Mouse (Mus musculus): Measurements from ENCODE around the gene Cirbp. TPM values are rescaled to one million over a fixed set of nuclear protein-coding genes. Genes with fewer than 3 reads are reported as not detected.

Cirbp gene
- 81.5 and 87.1 TPM in 2 replicates for polyA plus RNA-seq (2014; fragmentation: Nextera tagmentation; extraction: Ambion mirVana)

- whole genome bisulfite sequencing, result 13% methylated on average over 20 of the region's 20 CpGs
- no peak for DNase-seq (ENCODE audit: low spot score, missing footprints)
- ATAC-seq (ENCODE audit: low FRiP score), result no peak
Observed at GRCm38 (mm10) chr10:80165392-80166128, at the start of gene Cirbp. Gene Cirbp (plus strand): TSS chr10:80165985.

GRCm38 (mm10) chr10:80116563-80116926, 49.2 kb upstream of the Cirbp start:
- ATAC-seq (ENCODE audit: low FRiP score), result no peak
- under 1% methylated on average over 27 of the region's 27 CpGs for WGBS

More at GRCm38 (mm10) chr10:80165392-80166128, at the start of gene Cirbp:
- no peaks in the 10 kb centered on the region for H3K9me3 ChIP-seq (ENCODE audit: control insufficient read depth, low read length)
- peak within 1 kb of the TSS; percentile 70 for H3K4me2 ChIP-seq
- H3K4me3 ChIP-seq (ENCODE audit: low read depth, low read length), result peak within 1 kb of the TSS; percentile 30
- H3K27me3 ChIP-seq (ENCODE audit: control insufficient read depth, insufficient read depth, low read length), result peaks cover 4% of the 10 kb centered on the region; the same call in 1 of the 2 replicates
- peak within 1 kb of the TSS; percentile 98 for H3K27ac ChIP-seq (ENCODE audit: low read depth, low read length)
- H3K4me1 ChIP-seq (ENCODE audit: control insufficient read depth, insufficient read depth, low read length), result peaks cover 51% of the 10 kb centered on the region
- H3K9ac ChIP-seq (ENCODE audit: low read length), result peak within 1 kb of the TSS; percentile 57
- H3K36me3 ChIP-seq (ENCODE audit: control insufficient read depth, insufficient read depth, low read length), result peaks cover 7% of the 10 kb centered on the region

GRCm38 (mm10) chr10:80116927-80117691, 48.7 kb upstream of the Cirbp start:
- peaks cover 28% of the 10 kb centered on the region for H3K4me1 ChIP-seq (ENCODE audit: control insufficient read depth, insufficient read depth, low read length)
- DNase-seq (ENCODE audit: low spot score, missing footprints), result peak; percentile 85

More at GRCm38 (mm10) chr10:80116563-80116926, 49.2 kb upstream of the Cirbp start:
- Histone ChIP-seq H3K9ac (ENCODE audit: low read length) (peak overlapping the region; percentile 88), H3K27me3 (ENCODE audit: control insufficient read depth, insufficient read depth, low read length) (no peaks in the 10 kb centered on the region), H3K4me3 (ENCODE audit: low read depth, low read length) (peak overlapping the region; percentile 97), H3K9me3 (ENCODE audit: control insufficient read depth, low read length) (no peaks in the 10 kb centered on the region), H3K27ac (ENCODE audit: low read depth, low read length) (no peak overlapping the region), H3K36me3 (ENCODE audit: control insufficient read depth, insufficient read depth, low read length) (peaks cover 5% of the 10 kb centered on the region; the same call in 1 of the 2 replicates), H3K4me2 (peak overlapping the region; percentile 86), H3K4me1 (ENCODE audit: control insufficient read depth, insufficient read depth, low read length) (peaks cover 28% of the 10 kb centered on the region)
- peak; percentile 93 for DNase-seq (ENCODE audit: low spot score, missing footprints)

GRCm38 (mm10) chr10:80117736-80118135, 48.0 kb upstream of the Cirbp start:
- DNase-seq (ENCODE audit: low spot score, missing footprints), result no peak
- H3K4me3 ChIP-seq (ENCODE audit: low read depth, low read length), result peak overlapping the region; percentile 97
- H3K27ac ChIP-seq (ENCODE audit: low read depth, low read length), result no peak overlapping the region
- 65% methylated on average over 1 of the region's 1 CpGs for WGBS
- H3K36me3 ChIP-seq (ENCODE audit: control insufficient read depth, insufficient read depth, low read length), result peaks cover 8% of the 10 kb centered on the region; the same call in 1 of the 2 replicates
- H3K4me1 ChIP-seq (ENCODE audit: control insufficient read depth, insufficient read depth, low read length), result peaks cover 28% of the 10 kb centered on the region
- H3K9ac ChIP-seq (ENCODE audit: low read length), result peak overlapping the region; percentile 88
- no peaks in the 10 kb centered on the region for H3K27me3 ChIP-seq (ENCODE audit: control insufficient read depth, insufficient read depth, low read length)
- ATAC-seq (ENCODE audit: low FRiP score), result no peak
- peak overlapping the region; percentile 86 for H3K4me2 ChIP-seq
- no peaks in the 10 kb centered on the region for H3K9me3 ChIP-seq (ENCODE audit: control insufficient read depth, low read length)

More at GRCm38 (mm10) chr10:80116927-80117691, 48.7 kb upstream of the Cirbp start:
- no peaks in the 10 kb centered on the region for H3K9me3 ChIP-seq (ENCODE audit: control insufficient read depth, low read length)
- WGBS, result 6% methylated on average over 30 of the region's 30 CpGs
- no peaks in the 10 kb centered on the region for H3K27me3 ChIP-seq (ENCODE audit: control insufficient read depth, insufficient read depth, low read length)
- peak overlapping the region; percentile 46 for H3K27ac ChIP-seq (ENCODE audit: low read depth, low read length)
- peaks cover 8% of the 10 kb centered on the region; the same call in 1 of the 2 replicates for H3K36me3 ChIP-seq (ENCODE audit: control insufficient read depth, insufficient read depth, low read length)
- ATAC-seq (ENCODE audit: low FRiP score), result no peak
- H3K9ac ChIP-seq (ENCODE audit: low read length), result peak overlapping the region; percentile 88
- peak overlapping the region; percentile 97 for H3K4me3 ChIP-seq (ENCODE audit: low read depth, low read length)
- peak overlapping the region; percentile 86 for H3K4me2 ChIP-seq

GRCm38 (mm10) chr10:80118552-80118951, 47.2 kb upstream of the Cirbp start:
- Histone ChIP-seq H3K9ac (ENCODE audit: low read length) (no peak overlapping the region; the same call in 1 of the 2 replicates), H3K9me3 (ENCODE audit: control insufficient read depth, low read length) (no peaks in the 10 kb centered on the region), H3K36me3 (ENCODE audit: control insufficient read depth, insufficient read depth, low read length) (peaks cover 8% of the 10 kb centered on the region; the same call in 1 of the 2 replicates), H3K27me3 (ENCODE audit: control insufficient read depth, insufficient read depth, low read length) (no peaks in the 10 kb centered on the region), H3K4me1 (ENCODE audit: control insufficient read depth, insufficient read depth, low read length) (peaks cover 28% of the 10 kb centered on the region), H3K4me2 (peak overlapping the region; percentile 86), H3K27ac (ENCODE audit: low read depth, low read length) (no peak overlapping the region), H3K4me3 (ENCODE audit: low read depth, low read length) (peak overlapping the region; percentile 2; the same call in 1 of the 2 replicates)
- no peak for DNase-seq (ENCODE audit: low spot score, missing footprints)
- ATAC-seq (ENCODE audit: low FRiP score), result no peak
- WGBS, result 66% methylated on average over 6 of the region's 6 CpGs

GRCm38 (mm10) chr10:80120146-80120545, 45.6 kb upstream of the Cirbp start:
- Histone ChIP-seq H3K9me3 (ENCODE audit: control insufficient read depth, low read length) (no peaks in the 10 kb centered on the region), H3K36me3 (ENCODE audit: control insufficient read depth, insufficient read depth, low read length) (peaks cover 14% of the 10 kb centered on the region), H3K27ac (ENCODE audit: low read depth, low read length) (no peak overlapping the region), H3K27me3 (ENCODE audit: control insufficient read depth, insufficient read depth, low read length) (no peaks in the 10 kb centered on the region), H3K9ac (ENCODE audit: low read length) (no peak overlapping the region), H3K4me2 (no peak overlapping the region), H3K4me1 (ENCODE audit: control insufficient read depth, insufficient read depth, low read length) (peaks cover 25% of the 10 kb centered on the region), H3K4me3 (ENCODE audit: low read depth, low read length) (no peak overlapping the region)
- ATAC-seq (ENCODE audit: low FRiP score), result no peak
- DNase-seq (ENCODE audit: low spot score, missing footprints), result no peak
- WGBS, result 93% methylated on average over 2 of the region's 2 CpGs

GRCm38 (mm10) chr10:80121639-80122038, 44.1 kb upstream of the Cirbp start:
- Histone ChIP-seq H3K27ac (ENCODE audit: low read depth, low read length) (no peak overlapping the region), H3K27me3 (ENCODE audit: control insufficient read depth, insufficient read depth, low read length) (no peaks in the 10 kb centered on the region), H3K36me3 (ENCODE audit: control insufficient read depth, insufficient read depth, low read length) (peaks cover 14% of the 10 kb centered on the region), H3K9me3 (ENCODE audit: control insufficient read depth, low read length) (no peaks in the 10 kb centered on the region), H3K9ac (ENCODE audit: low read length) (no peak overlapping the region), H3K4me2 (no peak overlapping the region), H3K4me1 (ENCODE audit: control insufficient read depth, insufficient read depth, low read length) (peaks cover 24% of the 10 kb centered on the region), H3K4me3 (ENCODE audit: low read depth, low read length) (no peak overlapping the region)
- DNase-seq (ENCODE audit: low spot score, missing footprints) (no peak), ATAC-seq (ENCODE audit: low FRiP score) (no peak)
- WGBS, result 86% methylated on average over 2 of the region's 2 CpGs

- WGBS, result 92% methylated on average over 9 of the region's 9 CpGs
- H3K27ac ChIP-seq (ENCODE audit: low read depth, low read length), result no peak overlapping the region
- no peaks in the 10 kb centered on the region; the same call in 1 of the 2 replicates for H3K4me1 ChIP-seq (ENCODE audit: control insufficient read depth, insufficient read depth, low read length)
- no peak overlapping the region for H3K4me3 ChIP-seq (ENCODE audit: low read depth, low read length)
- no peak for DNase-seq (ENCODE audit: low spot score, missing footprints)
- peaks cover 29% of the 10 kb centered on the region for H3K36me3 ChIP-seq (ENCODE audit: control insufficient read depth, insufficient read depth, low read length)
- ATAC-seq (ENCODE audit: low FRiP score), result no peak
- no peak overlapping the region for H3K9ac ChIP-seq (ENCODE audit: low read length)
- H3K4me2 ChIP-seq, result no peak overlapping the region
- no peaks in the 10 kb centered on the region for H3K9me3 ChIP-seq (ENCODE audit: control insufficient read depth, low read length)
- no peaks in the 10 kb centered on the region for H3K27me3 ChIP-seq (ENCODE audit: control insufficient read depth, insufficient read depth, low read length)
Observed at GRCm38 (mm10) chr10:80123932-80124562, 41.7 kb upstream of the Cirbp start.

All from midbrain, embryonic 11.5 days (tissue).